Mouse (Mus musculus): ENCODE measurements around the gene Mdfi. TPM values are rescaled to one million over a fixed set of nuclear protein-coding genes. Genes with fewer than 3 reads are reported as not detected.
"Not testable (repeated sequence)": the region's sequence is repeated elsewhere in the genome, so short reads cannot be mapped to it uniquely, and the experiment has no call there.

Mdfi gene
- polyA plus RNA-seq, 1 experiment from 2014 or later, result 18.1 TPM

DNA sequence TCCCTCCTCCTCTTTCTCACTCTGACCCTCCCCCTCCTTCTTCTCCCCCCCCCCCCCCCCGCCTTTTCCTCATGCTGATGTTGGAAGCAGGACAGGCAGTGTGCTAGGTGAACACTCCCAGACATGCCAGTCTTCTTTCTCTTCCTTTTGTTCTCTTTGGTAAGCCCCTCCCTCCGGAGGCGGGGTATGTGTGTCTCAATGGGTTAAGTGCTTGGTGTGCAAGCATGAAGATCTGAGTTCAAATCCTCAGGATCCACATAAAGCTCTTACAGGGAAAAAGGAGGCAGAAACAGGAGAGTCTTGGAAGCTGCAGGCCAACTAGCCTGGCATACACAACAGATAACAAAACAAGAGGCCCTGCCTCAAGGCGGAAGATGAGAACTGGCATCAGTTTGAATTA lies 18.8 kb upstream of the Mdfi start:
- Histone ChIP-seq H3K27ac (ENCODE audit: low read length) (no peak overlapping the region), H3K36me3 (ENCODE audit: control insufficient read depth, insufficient read depth, low read length) (no peaks in the 10 kb centered on the region), H3K4me2 (ENCODE audit: low read depth, low read length) (no peak overlapping the region), H3K9ac (ENCODE audit: low read length) (no peak overlapping the region), H3K4me3 (ENCODE audit: low read length) (no peak overlapping the region), H3K9me3 (ENCODE audit: control insufficient read depth, low read length) (peaks cover 3% of the 10 kb centered on the region; the same call in 1 of the 2 replicates), H3K4me1 (replicated peaks; ENCODE audit: control insufficient read depth, insufficient read depth, low read length) (peaks cover 15% of the 10 kb centered on the region), H3K27me3 (ENCODE audit: control insufficient read depth, insufficient read depth, low read depth, low read length) (no peaks in the 10 kb centered on the region)
- no peak for ATAC-seq (ENCODE audit: low read depth)
- WGBS, result 95% methylated on average over 3 of the region's 4 CpGs

DNA sequence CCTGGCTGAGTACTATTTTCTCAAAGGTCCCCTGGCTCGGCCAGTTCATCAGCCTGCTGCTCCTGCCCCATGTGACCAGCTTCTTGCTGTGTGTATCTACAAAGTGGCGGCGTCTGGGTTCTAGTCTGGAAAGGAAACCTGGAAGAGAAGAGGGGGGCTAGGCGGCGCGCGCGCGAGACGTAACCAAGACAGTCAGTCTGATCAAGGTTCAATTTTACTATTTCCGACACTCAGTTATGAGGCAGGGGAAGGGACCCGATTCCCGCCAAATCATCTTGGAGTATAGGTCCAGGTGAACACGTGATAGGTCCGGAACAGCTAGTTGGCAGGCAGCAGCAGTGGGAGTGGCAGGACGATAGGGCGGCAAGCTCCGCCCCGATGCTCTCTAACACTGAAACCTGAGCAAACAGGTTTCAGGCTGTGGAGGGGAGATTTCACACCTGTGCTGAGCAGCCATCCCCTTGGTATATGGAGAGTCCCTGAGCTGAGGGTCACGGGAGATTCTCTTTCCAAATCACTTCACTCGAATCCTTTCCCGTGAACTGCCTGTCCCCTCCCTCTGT lies 17.4 kb upstream of the Mdfi start:
- not testable (repeated sequence) for H3K27me3 ChIP-seq (ENCODE audit: control insufficient read depth, insufficient read depth, low read depth, low read length); H3K9me3 ChIP-seq (ENCODE audit: control insufficient read depth, low read length); H3K36me3 ChIP-seq (ENCODE audit: control insufficient read depth, insufficient read depth, low read length)
- ATAC-seq (ENCODE audit: low read depth), result peak; percentile 43
- peak overlapping the region; percentile 35 for H3K4me3 ChIP-seq (ENCODE audit: low read length)
- peaks cover 15% of the 10 kb centered on the region for H3K4me1 ChIP-seq (replicated peaks; ENCODE audit: control insufficient read depth, insufficient read depth, low read length)
- peak overlapping the region; percentile 47; the same call in 1 of the 2 replicates for H3K9ac ChIP-seq (ENCODE audit: low read length)
- H3K27ac ChIP-seq (ENCODE audit: low read length), result peak overlapping the region; percentile 12; the same call in 1 of the 2 replicates
- H3K4me2 ChIP-seq (ENCODE audit: low read depth, low read length), result peak overlapping the region; percentile 52
- 6% methylated on average over 22 of the region's 22 CpGs for WGBS

DNA sequence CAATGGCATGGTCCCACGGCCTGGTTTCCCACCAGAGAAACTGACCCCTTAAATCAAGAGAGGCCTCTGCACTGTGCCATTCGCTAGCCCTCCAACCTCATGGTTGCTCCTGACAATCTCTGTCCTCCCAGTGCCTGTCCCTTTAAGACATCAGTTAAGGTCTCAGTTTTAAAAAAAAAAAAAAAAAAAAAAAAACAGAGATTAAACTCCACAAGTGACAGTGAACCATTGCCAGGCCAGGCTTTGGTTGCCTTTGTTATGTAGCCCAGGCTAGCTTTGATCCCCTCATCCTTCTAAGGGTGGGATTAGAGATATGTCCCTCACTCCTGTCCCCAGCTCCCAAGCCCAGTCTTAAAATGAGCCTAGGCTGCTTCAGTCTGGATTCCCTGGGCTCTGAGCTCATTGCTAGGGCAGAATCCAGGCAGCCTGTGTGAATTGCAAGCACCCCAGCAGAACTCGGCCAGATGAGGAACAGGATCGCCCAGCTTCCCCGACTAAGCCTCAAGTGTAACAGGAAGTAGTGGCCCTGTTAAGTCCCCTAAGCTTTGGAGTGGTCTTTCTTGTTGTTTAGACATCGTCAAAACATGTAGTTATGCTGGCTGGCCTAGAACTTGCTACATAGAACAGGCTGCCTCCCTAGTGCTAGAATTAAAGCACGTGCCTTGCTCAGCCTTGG lies 16.3 kb upstream of the Mdfi start:
- no peak overlapping the region for H3K9ac ChIP-seq (ENCODE audit: low read length)
- H3K27me3 ChIP-seq (ENCODE audit: control insufficient read depth, insufficient read depth, low read depth, low read length), result no peaks in the 10 kb centered on the region
- H3K36me3 ChIP-seq (ENCODE audit: control insufficient read depth, insufficient read depth, low read length), result no peaks in the 10 kb centered on the region
- ATAC-seq (ENCODE audit: low read depth), result no peak
- H3K9me3 ChIP-seq (ENCODE audit: control insufficient read depth, low read length), result peaks cover 3% of the 10 kb centered on the region; the same call in 1 of the 2 replicates
- peaks cover 15% of the 10 kb centered on the region for H3K4me1 ChIP-seq (replicated peaks; ENCODE audit: control insufficient read depth, insufficient read depth, low read length)
- H3K4me3 ChIP-seq (ENCODE audit: low read length), result no peak overlapping the region
- H3K4me2 ChIP-seq (ENCODE audit: low read depth, low read length), result no peak overlapping the region
- 61% methylated on average over 7 of the region's 7 CpGs for WGBS
- no peak overlapping the region for H3K27ac ChIP-seq (ENCODE audit: low read length)

DNA sequence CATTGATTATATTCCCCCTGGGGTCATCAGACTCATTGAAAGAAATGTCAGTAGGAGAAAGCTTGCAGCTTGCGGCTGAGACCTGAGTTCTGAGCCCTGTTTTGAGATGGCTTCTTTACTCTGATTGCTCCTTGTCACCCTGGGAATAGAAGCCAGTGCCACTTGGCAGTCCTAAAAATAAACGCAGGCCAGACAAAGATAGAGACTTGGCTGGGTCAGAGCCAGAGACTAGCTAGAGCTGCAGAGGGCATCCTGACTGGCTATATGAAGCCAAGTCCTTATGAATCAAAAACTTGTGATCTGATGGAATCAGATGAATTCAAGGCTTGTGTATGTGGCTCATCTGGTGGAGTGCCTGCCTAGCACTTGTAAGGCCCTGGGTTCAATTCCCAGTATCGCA lies 15.5 kb upstream of the Mdfi start:
- H3K36me3 ChIP-seq (ENCODE audit: control insufficient read depth, insufficient read depth, low read length), result no peaks in the 10 kb centered on the region
- no peak overlapping the region for H3K9ac ChIP-seq (ENCODE audit: low read length)
- no peaks in the 10 kb centered on the region for H3K27me3 ChIP-seq (ENCODE audit: control insufficient read depth, insufficient read depth, low read depth, low read length)
- no peak for ATAC-seq (ENCODE audit: low read depth)
- no peaks in the 10 kb centered on the region for H3K9me3 ChIP-seq (ENCODE audit: control insufficient read depth, low read length)
- 73% methylated on average over 3 of the region's 3 CpGs for WGBS
- H3K4me3 ChIP-seq (ENCODE audit: low read length), result no peak overlapping the region
- no peak overlapping the region for H3K27ac ChIP-seq (ENCODE audit: low read length)
- H3K4me2 ChIP-seq (ENCODE audit: low read depth, low read length), result no peak overlapping the region
- H3K4me1 ChIP-seq (replicated peaks; ENCODE audit: control insufficient read depth, insufficient read depth, low read length), result peaks cover 15% of the 10 kb centered on the region

DNA sequence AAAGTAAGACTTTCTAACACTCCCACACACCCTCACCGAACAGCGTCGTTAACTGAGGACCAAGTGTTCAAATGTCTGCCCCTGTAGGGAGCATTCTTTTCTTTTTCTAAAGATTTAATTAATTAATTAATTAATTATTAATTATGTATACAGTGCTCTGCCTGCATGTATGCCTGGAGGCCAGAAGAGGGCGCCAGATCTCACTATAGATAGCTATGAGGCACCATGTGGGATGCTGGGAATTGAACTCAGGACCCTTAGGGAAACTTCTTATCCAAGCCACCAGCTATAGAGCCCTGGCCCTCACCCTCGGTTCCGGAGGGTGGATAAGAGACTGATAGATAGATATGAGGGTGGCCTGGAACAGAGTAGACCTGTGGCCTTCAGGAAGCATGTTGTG lies 13.5 kb upstream of the Mdfi start:
- ATAC-seq (ENCODE audit: low read depth), result no peak
- WGBS, result 81% methylated on average over 6 of the region's 6 CpGs
- no peaks in the 10 kb centered on the region for H3K9me3 ChIP-seq (ENCODE audit: control insufficient read depth, low read length)
- H3K9ac ChIP-seq (ENCODE audit: low read length), result no peak overlapping the region
- peaks cover 17% of the 10 kb centered on the region for H3K4me1 ChIP-seq (replicated peaks; ENCODE audit: control insufficient read depth, insufficient read depth, low read length)
- no peaks in the 10 kb centered on the region for H3K27me3 ChIP-seq (ENCODE audit: control insufficient read depth, insufficient read depth, low read depth, low read length)
- no peak overlapping the region for H3K4me2 ChIP-seq (ENCODE audit: low read depth, low read length)
- no peaks in the 10 kb centered on the region for H3K36me3 ChIP-seq (ENCODE audit: control insufficient read depth, insufficient read depth, low read length)
- H3K27ac ChIP-seq (ENCODE audit: low read length), result no peak overlapping the region
- H3K4me3 ChIP-seq (ENCODE audit: low read length), result no peak overlapping the region

DNA sequence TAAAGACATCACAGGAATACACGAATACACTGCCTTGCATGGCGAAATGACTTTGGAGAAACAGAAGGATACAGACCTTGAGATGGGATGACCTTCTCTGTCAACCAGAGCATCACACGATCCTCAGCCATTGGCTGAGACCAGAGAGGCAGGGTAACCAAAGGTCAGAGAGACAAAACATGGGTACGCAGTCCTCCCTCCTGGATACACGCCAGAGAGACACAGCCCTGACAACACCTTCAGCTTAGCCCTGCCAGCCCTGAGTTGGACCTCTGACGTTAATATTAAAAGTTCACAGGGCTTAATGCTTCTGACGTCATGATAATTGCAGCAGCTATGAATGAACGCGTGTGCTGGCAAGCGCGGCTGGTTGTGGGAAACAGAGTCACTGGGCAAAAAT lies 11.1 kb upstream of the Mdfi start:
- H3K9me3 ChIP-seq (ENCODE audit: control insufficient read depth, low read length), result no peaks in the 10 kb centered on the region
- no peak overlapping the region for H3K27ac ChIP-seq (ENCODE audit: low read length)
- no peak overlapping the region for H3K4me2 ChIP-seq (ENCODE audit: low read depth, low read length)
- WGBS, result 70% methylated on average over 11 of the region's 11 CpGs
- H3K4me1 ChIP-seq (replicated peaks; ENCODE audit: control insufficient read depth, insufficient read depth, low read length), result peaks cover 18% of the 10 kb centered on the region
- ATAC-seq (ENCODE audit: low read depth), result no peak
- no peak overlapping the region for H3K4me3 ChIP-seq (ENCODE audit: low read length)
- H3K9ac ChIP-seq (ENCODE audit: low read length), result no peak overlapping the region
- no peaks in the 10 kb centered on the region for H3K27me3 ChIP-seq (ENCODE audit: control insufficient read depth, insufficient read depth, low read depth, low read length)
- H3K36me3 ChIP-seq (ENCODE audit: control insufficient read depth, insufficient read depth, low read length), result no peaks in the 10 kb centered on the region

DNA sequence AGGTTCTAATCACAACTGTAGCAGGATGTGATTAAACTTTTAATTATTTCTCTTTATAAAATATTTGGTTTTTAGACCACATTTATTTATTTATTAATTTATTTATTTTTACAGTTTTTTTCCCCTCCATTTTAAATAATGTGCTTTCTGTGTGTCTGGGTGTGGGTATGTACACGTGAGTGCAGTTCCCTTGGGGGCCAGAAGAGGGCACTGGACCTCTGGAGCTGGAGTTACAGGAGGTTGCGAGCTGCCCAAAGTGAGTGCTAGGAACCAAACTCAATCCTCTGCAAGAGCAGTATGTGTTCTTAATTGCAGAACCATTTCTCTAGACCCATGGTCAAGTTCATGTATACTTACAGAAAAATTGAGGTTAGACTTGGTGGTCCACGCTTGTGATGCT lies 9.0 kb upstream of the Mdfi start:
- no peak overlapping the region for H3K9ac ChIP-seq (ENCODE audit: low read length)
- no peaks in the 10 kb centered on the region for H3K9me3 ChIP-seq (ENCODE audit: control insufficient read depth, low read length)
- H3K4me1 ChIP-seq (replicated peaks; ENCODE audit: control insufficient read depth, insufficient read depth, low read length), result peaks cover 12% of the 10 kb centered on the region
- H3K27me3 ChIP-seq (ENCODE audit: control insufficient read depth, insufficient read depth, low read depth, low read length), result no peaks in the 10 kb centered on the region
- H3K4me2 ChIP-seq (ENCODE audit: low read depth, low read length), result no peak overlapping the region
- no peaks in the 10 kb centered on the region for H3K36me3 ChIP-seq (ENCODE audit: control insufficient read depth, insufficient read depth, low read length)
- no peak for ATAC-seq (ENCODE audit: low read depth)
- WGBS, result 93% methylated on average over 3 of the region's 3 CpGs
- H3K4me3 ChIP-seq (ENCODE audit: low read length), result no peak overlapping the region
- H3K27ac ChIP-seq (ENCODE audit: low read length), result no peak overlapping the region

DNA sequence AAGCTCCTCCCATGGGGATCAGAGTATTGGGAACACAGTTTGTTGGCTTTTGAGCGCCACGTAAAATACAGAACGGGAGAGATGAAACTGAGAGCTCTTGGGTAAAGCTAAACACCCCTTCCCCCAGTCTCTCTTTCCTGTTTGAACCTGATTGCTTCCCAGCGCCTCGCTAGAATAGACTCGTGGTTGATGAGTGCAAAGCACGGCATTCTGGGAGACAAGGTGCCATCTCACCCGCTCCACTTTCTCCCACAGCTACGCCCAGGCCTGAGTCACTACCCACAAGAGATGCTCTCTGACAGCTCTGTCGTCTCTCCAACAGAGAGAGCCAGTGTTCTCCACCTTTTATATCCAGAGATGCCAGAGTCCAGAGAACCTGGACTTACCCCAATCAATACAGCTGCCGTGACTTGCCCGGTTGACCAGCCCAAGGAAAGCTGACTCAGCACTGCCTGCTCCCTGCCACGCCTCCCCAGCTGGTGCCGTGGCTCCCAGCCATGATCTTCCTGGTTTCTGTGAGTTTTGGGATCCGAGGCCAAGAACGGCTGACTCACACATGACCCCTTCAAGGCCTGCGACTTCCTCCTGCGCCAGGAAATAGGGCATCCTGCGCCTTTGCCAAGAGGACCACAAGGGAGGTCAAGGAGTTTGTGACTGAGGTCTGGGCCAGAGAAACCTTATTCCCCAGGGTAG lies 7.6 kb upstream of the Mdfi start:
- ATAC-seq (ENCODE audit: low read depth), result peak; percentile 81
- H3K4me3 ChIP-seq (ENCODE audit: low read length), result no peak overlapping the region
- H3K4me1 ChIP-seq (replicated peaks; ENCODE audit: control insufficient read depth, insufficient read depth, low read length), result peaks cover 19% of the 10 kb centered on the region
- no peak overlapping the region for H3K4me2 ChIP-seq (ENCODE audit: low read depth, low read length)
- peak overlapping the region; percentile 67 for H3K27ac ChIP-seq (ENCODE audit: low read length)
- no peaks in the 10 kb centered on the region for H3K27me3 ChIP-seq (ENCODE audit: control insufficient read depth, insufficient read depth, low read depth, low read length)
- no peaks in the 10 kb centered on the region for H3K36me3 ChIP-seq (ENCODE audit: control insufficient read depth, insufficient read depth, low read length)
- no peaks in the 10 kb centered on the region for H3K9me3 ChIP-seq (ENCODE audit: control insufficient read depth, low read length)
- no peak overlapping the region for H3K9ac ChIP-seq (ENCODE audit: low read length)
- 44% methylated on average over 19 of the region's 19 CpGs for WGBS

DNA sequence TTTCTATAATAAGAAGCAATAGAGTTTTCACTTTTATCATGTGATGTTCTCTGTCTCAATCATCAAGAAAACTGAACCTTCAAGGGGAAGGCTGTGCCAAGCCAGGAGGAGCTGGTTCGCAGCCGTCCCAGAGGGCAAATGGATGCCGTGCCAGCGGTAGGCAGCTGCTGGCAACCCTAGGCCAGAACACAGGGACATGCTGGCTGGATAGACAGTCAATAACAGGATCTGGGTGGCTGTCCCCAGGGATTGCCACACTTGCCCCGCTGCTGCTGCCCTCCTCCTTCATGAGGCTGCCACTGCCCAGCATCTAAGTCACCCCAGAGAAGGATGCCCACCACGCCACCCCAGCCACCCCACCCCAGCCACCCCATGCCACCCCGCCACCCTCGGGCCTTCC lies 7.0 kb upstream of the Mdfi start:
- WGBS, result 86% methylated on average over 8 of the region's 8 CpGs
- H3K4me3 ChIP-seq (ENCODE audit: low read length), result no peak overlapping the region
- H3K4me1 ChIP-seq (replicated peaks; ENCODE audit: control insufficient read depth, insufficient read depth, low read length), result peaks cover 19% of the 10 kb centered on the region
- H3K4me2 ChIP-seq (ENCODE audit: low read depth, low read length), result no peak overlapping the region
- ATAC-seq (ENCODE audit: low read depth), result no peak
- no peak overlapping the region for H3K9ac ChIP-seq (ENCODE audit: low read length)
- H3K27ac ChIP-seq (ENCODE audit: low read length), result no peak overlapping the region
- no peaks in the 10 kb centered on the region for H3K9me3 ChIP-seq (ENCODE audit: control insufficient read depth, low read length)
- no peaks in the 10 kb centered on the region for H3K27me3 ChIP-seq (ENCODE audit: control insufficient read depth, insufficient read depth, low read depth, low read length)
- no peaks in the 10 kb centered on the region for H3K36me3 ChIP-seq (ENCODE audit: control insufficient read depth, insufficient read depth, low read length)

Measured in lung, embryonic 16.5 days (tissue).